ENCODE assay signal across 8 mouse cellular contexts in genomic region chr4:116074861-116075620, GRCm38 (mm10). TPM values are rescaled to one million over a fixed set of nuclear protein-coding genes. Genes with fewer than 3 reads are reported as not detected.
DNase-seq lines count a peak whose midpoint lies in the region; ATAC-seq lines count a peak whose summit lies in the region.

Uqcrh (minus strand) TSS chr4:116075071.
Lrrc41 (plus strand) TSS chr4:116075269.

- under 1% methylated on average over 55 of the region's 55 CpGs for WGBS in intestine, embryonic 14.5 days

- peak; percentile 94 for DNase-seq in adrenal gland, adult 18-20 months (ENCODE audit: low spot score in 2 of 2)
- peak; percentile 97 for DNase-seq in embryo, embryonic 11 days
- peak; percentile 92 for DNase-seq in gastrocnemius, postnatal 25 days
- DNase-seq in intestine, embryonic 14.5 days (ENCODE audit: low spot score) = peak; percentile 89
- DNase-seq in left cerebral cortex, postnatal 14 days (ENCODE audit: low spot score in 2 of 2) = peak; percentile 97
- DNase-seq in mesoderm, embryonic 11.5 days (ENCODE audit: low read depth, low spot score) = peak; percentile 97
- DNase-seq in right cerebral cortex, postnatal 36 days (ENCODE audit: low spot score in 2 of 2) = peak; percentile 94
- DNase-seq in yolk sac, embryonic 10.5 days (ENCODE audit: low spot score) = peak; percentile 94

- H3K9me3 ChIP-seq in intestine, embryonic 14.5 days (ENCODE audit: control insufficient read depth, low read length) = no peaks in the 10 kb centered on the region

- peak within 1 kb of the TSS; percentile 91 for H3K4me2 ChIP-seq in intestine, embryonic 14.5 days (ENCODE audit: low read length)

- intact Hi-C loops in left cerebral cortex, postnatal 14 days (cut with DNase I) = no loop called here

- peak within 1 kb of the TSS; percentile 66 for H3K4me3 ChIP-seq in intestine, embryonic 14.5 days (ENCODE audit: low read depth, low read length)

- peaks cover 29% of the 10 kb centered on the region for H3K4me1 ChIP-seq in intestine, embryonic 14.5 days (replicated peaks; ENCODE audit: control insufficient read depth, insufficient read depth, low read length)

- peak within 1 kb of the TSS; percentile 82 for H3K9ac ChIP-seq in intestine, embryonic 14.5 days (ENCODE audit: low read length)

- ATAC-seq in intestine, embryonic 14.5 days (replicated peaks; ENCODE audit: low FRiP score, low TSS enrichment, low read depth) = peak; percentile 93

- peak within 1 kb of the TSS; percentile 98 for H3K27ac ChIP-seq in intestine, embryonic 14.5 days (ENCODE audit: low read depth)

- peaks cover 11% of the 10 kb centered on the region for H3K36me3 ChIP-seq in intestine, embryonic 14.5 days (ENCODE audit: control insufficient read depth, insufficient read depth, low read length)

- no peaks in the 10 kb centered on the region for H3K27me3 ChIP-seq in intestine, embryonic 14.5 days (replicated peaks; ENCODE audit: control insufficient read depth, insufficient read depth, low read length)

RNA-seq across cellular contexts. Expression of gene Uqcrh, which starts in this region (rescaled TPM):
- total RNA-seq in adrenal gland, adult 18-20 months (2021) = 100 to 1,000 TPM; 565 to 864 TPM
- 1,000 to 10,000 TPM in 1 of 2 experiments, 100 to 1,000 TPM in 1; 981 to 1,020 TPM for total RNA-seq in gastrocnemius, postnatal 25 days (2021)
- polyA plus RNA-seq in intestine, embryonic 14.5 days (2014; fragmentation: Nextera tagmentation; extraction: Ambion mirVana) = 595 and 617 TPM in 2 replicates
- total RNA-seq in left cerebral cortex, postnatal 14 days (2021) = 100 to 1,000 TPM; 434 to 435 TPM

RNA-seq across cellular contexts. Expression of gene Lrrc41, which starts in this region (rescaled TPM):
- 10 to 100 TPM; 73.7 to 81.7 TPM for total RNA-seq in adrenal gland, adult 18-20 months (2021)
- total RNA-seq in gastrocnemius, postnatal 25 days (2021) = 10 to 100 TPM; 17.8 to 20.3 TPM
- 73.4 and 78.9 TPM in 2 replicates for polyA plus RNA-seq in intestine, embryonic 14.5 days (2014; fragmentation: Nextera tagmentation; extraction: Ambion mirVana)
- 10 to 100 TPM; 45.0 to 46.0 TPM for total RNA-seq in left cerebral cortex, postnatal 14 days (2021)

Comparison
In these comparisons a context has a peak if more than half of its experiments do, and no peak if none do; other contexts are left out.
1. Peak in every context shown above with its lines: DNase-seq, ATAC-seq, H3K4me3 ChIP-seq and H3K27ac ChIP-seq.